ENCODE assay signal across 24 mouse cellular contexts in the genomic region with DNA sequence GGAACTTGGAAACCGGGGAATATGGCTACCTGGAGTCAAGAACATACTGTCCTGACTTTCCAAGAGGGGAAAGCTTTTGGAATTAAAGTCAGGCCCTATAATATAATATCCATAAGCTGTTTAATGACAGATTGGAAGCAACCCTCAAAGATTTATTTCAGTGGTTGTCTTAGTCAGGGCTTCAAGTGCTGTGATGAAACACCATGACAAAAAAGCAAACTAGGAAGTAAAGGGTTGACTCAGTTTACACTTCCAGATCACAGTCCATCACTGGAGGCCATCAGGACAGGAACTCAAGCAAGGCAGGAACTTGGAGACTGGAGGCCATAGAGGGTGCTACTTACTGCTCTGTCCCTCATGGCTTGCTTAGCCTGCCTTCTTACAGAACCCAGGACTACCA. TPM values are rescaled to one million over a fixed set of nuclear protein-coding genes. Genes with fewer than 3 reads are reported as not detected.
A peak's percentile ranks its signal among the peaks of the same experiment; 100 is the strongest.
DNase-seq lines count a peak whose midpoint lies in the region; ATAC-seq and TF ChIP-seq lines count a peak whose summit lies in the region.
"Had no signal": no experiment of that assay in that cellular context is flagged by ENCODE, and none has a peak within 500 bp of the region (broad histone marks: within the 10 kb centered on the region; RNA-seq: fewer than 3 reads in every experiment).

No protein-coding gene starts in this region.

- no peaks in the 10 kb centered on the region for H3K9me3 ChIP-seq in G1E (replicated peaks)
- H3K9me3 ChIP-seq in MEL (replicated peaks; ENCODE audit: insufficient read depth, low read length), result no peaks in the 10 kb centered on the region

- TF ChIP-seq CTCF in G1E (IDR thresholded peaks at IDR 0.05; ENCODE audit: low read depth, low read length) (no peak), MEL (IDR thresholded peaks at IDR 0.05 in 2 of 3, conservative IDR thresholded peaks at IDR 0.05 in 1 of 3; ENCODE audit: control insufficient read depth in 1 of 3, insufficient read depth in 1 of 3, low read depth in 2 of 3, low read length in 3 of 3, poor library complexity in 1 of 3, severe bottlenecking in 1 of 3) (no peak)

- H3K9ac ChIP-seq in MEL (ENCODE audit: control insufficient read depth, low read depth, low read length, poor library complexity, severe bottlenecking), result peak overlapping the region; percentile 65

- H3K36me3 ChIP-seq in G1E (replicated peaks) (no peaks in the 10 kb centered on the region), MEL (ENCODE audit: control insufficient read depth in 1 of 2, insufficient read depth in 2 of 2, low read length in 2 of 2) (peaks cover 0 to 52% of the 10 kb centered on the region in 2 experiments; a peak in 2 of 4 replicates)

- no peak for ATAC-seq in G1E (ENCODE audit: extremely low read depth, insufficient number of reproducible peaks, low FRiP score, poor library complexity, severe bottlenecking)
- ATAC-seq in activated CD4-positive, CD25-positive, alpha-beta regulatory T cell, adult 4 months, result no peak
- ATAC-seq: CD4-positive, CD25-positive, alpha-beta regulatory T cell, adult 4 months; Patski had no signal

- TF ChIP-seq RAD21 in MEL (IDR thresholded peaks at IDR 0.05; ENCODE audit: low read depth, low read length), result no peak

- TF ChIP-seq POLR2A in MEL (IDR thresholded peaks at IDR 0.05; ENCODE audit: control insufficient read depth in 1 of 2, insufficient read depth in 1 of 2, low read depth in 1 of 2, low read length in 2 of 2, poor library complexity in 1 of 2), result no peak

- H3K27me3 ChIP-seq in G1E (ENCODE audit: insufficient read depth, low read length) (no peaks in the 10 kb centered on the region), MEL (ENCODE audit: control insufficient read depth in 1 of 2, insufficient read depth in 2 of 2, low read length in 2 of 2) (no peaks in the 10 kb centered on the region)
- H3K27me3 ChIP-seq: CH12.LX had no signal

- peak overlapping the region; percentile 59 for H3K27ac ChIP-seq in MEL (ENCODE audit: control insufficient read depth, low read depth, low read length)

- DNase-seq in G1E (ENCODE audit: low spot score) (no peak), MEL (ENCODE audit: low read depth, low spot score) (peak; percentile 52)
- DNase-seq in gastrocnemius, postnatal 4 days (ENCODE audit: low spot score in 2 of 2), result no peak
- DNase-seq: adrenal gland, adult 2 months; adrenal gland, adult 8-10 months; adrenal gland, postnatal 10 days; adrenal gland, postnatal 14 days; adrenal gland, postnatal 25 days; adrenal gland, postnatal 36 days; B cell, adult 2 months; cerebellum, adult 11 months; cerebellum, adult 11-12 months; cerebellum, adult 18-20 months; cerebellum, adult 2 months; cerebellum, adult 8-10 months; cerebellum, adult 9-10 months had no signal

- H3K4me1 ChIP-seq in G1E (ENCODE audit: insufficient read depth, low read depth, low read length) (peaks cover 55% of the 10 kb centered on the region), MEL (ENCODE audit: control insufficient read depth in 1 of 2, insufficient read depth in 2 of 2, low read length in 2 of 2) (peaks cover 31 to 41% of the 10 kb centered on the region in 2 experiments)

- peak overlapping the region; percentile 66 for H3K4me3 ChIP-seq in G1E (ENCODE audit: low read depth, low read length)
- H3K4me3 ChIP-seq in MEL (ENCODE audit: control insufficient read depth in 1 of 2, insufficient read depth in 1 of 2, low read depth in 2 of 2, low read length in 2 of 2), result peak overlapping the region; percentile 60 to 64

- TF ChIP-seq EP300 in MEL (IDR thresholded peaks at IDR 0.05; ENCODE audit: low read depth in 1 of 2, low read length in 2 of 2), result no peak

- no peaks in the 10 kb centered on the region for H3K79me2 ChIP-seq in MEL (ENCODE audit: control insufficient read depth, insufficient read depth, low read length, poor library complexity)

TF ChIP-seq in MEL, 35 proteins besides CTCF, POLR2A, EP300 and RAD21:
- no peak for TF ChIP-seq JUND (IDR thresholded peaks at IDR 0.05; ENCODE audit: low read depth, low read length)
- no peak for TF ChIP-seq BHLHE40 (IDR thresholded peaks at IDR 0.05; ENCODE audit: borderline replicate concordance, low read depth, low read length)
- TF ChIP-seq MEF2A (IDR thresholded peaks at IDR 0.05; ENCODE audit: extremely low read depth, insufficient replicate concordance, low read depth, low read length, poor library complexity, severe bottlenecking), result no peak
- TF ChIP-seq ETS1 (IDR thresholded peaks at IDR 0.05; ENCODE audit: low read depth, low read length), result 0 out of 2 replicates have a peak, but pooled peaks have one; percentile 8
- no peak for TF ChIP-seq CHD1 (IDR thresholded peaks at IDR 0.05; ENCODE audit: low read depth, low read length)
- peak; percentile 54; the same call in 1 of the 2 replicates for TF ChIP-seq SIN3A (IDR thresholded peaks at IDR 0.05; ENCODE audit: low read length)
- TF ChIP-seq UBTF (IDR thresholded peaks at IDR 0.05; ENCODE audit: borderline replicate concordance, insufficient read depth, low read depth, low read length), result no peak
- TF ChIP-seq ZKSCAN1 (IDR thresholded peaks at IDR 0.05; ENCODE audit: low read depth, low read length), result no peak
- TF ChIP-seq KAT2A (conservative IDR thresholded peaks at IDR 0.05; ENCODE audit: low read depth, low read length), result no peak
- 0 out of 2 replicates have a peak, but pooled peaks have one; percentile 26 for TF ChIP-seq MYC (IDR thresholded peaks at IDR 0.05; ENCODE audit: low read depth, low read length)
- TF ChIP-seq TCF12 (IDR thresholded peaks at IDR 0.05; ENCODE audit: low read depth, low read length), result no peak
- TF ChIP-seq MAX (IDR thresholded peaks at IDR 0.05; ENCODE audit: low read length), result 0 out of 2 replicates have a peak, but pooled peaks have one; percentile 14
- TF ChIP-seq HCFC1 (IDR thresholded peaks at IDR 0.05; ENCODE audit: low read depth, low read length), result no peak
- TF ChIP-seq ZC3H11A (IDR thresholded peaks at IDR 0.05; ENCODE audit: low read depth, low read length), result no peak
- TF ChIP-seq ZMIZ1 (IDR thresholded peaks at IDR 0.05; ENCODE audit: low read depth, low read length), result no peak
- TF ChIP-seq GATA1 (IDR thresholded peaks at IDR 0.05; ENCODE audit: low read depth, low read length), result no peak
- no peak for TF ChIP-seq MAFK (IDR thresholded peaks at IDR 0.05; ENCODE audit: borderline replicate concordance, low read depth, low read length)
- TF ChIP-seq NRF1 (IDR thresholded peaks at IDR 0.05; ENCODE audit: insufficient read depth, low read depth, low read length, poor library complexity, severe bottlenecking), result no peak
- TF ChIP-seq MYB (IDR thresholded peaks at IDR 0.05; ENCODE audit: low read depth, low read length), result no peak
- no peak for TF ChIP-seq E2F4 (IDR thresholded peaks at IDR 0.05; ENCODE audit: borderline replicate concordance, low read depth, low read length)
- no peak for TF ChIP-seq POLR2AphosphoS5 (IDR thresholded peaks at IDR 0.05; ENCODE audit: borderline replicate concordance, low read depth, low read length)
- TF ChIP-seq MAZ (IDR thresholded peaks at IDR 0.05; ENCODE audit: low read depth, low read length), result no peak
- no peak for TF ChIP-seq SMC3 (IDR thresholded peaks at IDR 0.05; ENCODE audit: low read depth, low read length)
- TF ChIP-seq TBP (IDR thresholded peaks at IDR 0.05; ENCODE audit: low read depth, low read length), result 0 out of 2 replicates have a peak, but pooled peaks have one; percentile 25
TF ChIP-seq in MEL: peak in this region for 5.

RNA-seq across cellular contexts. Expression of gene Pdcd1lg2, which starts 27.1 kb away (rescaled TPM):
- total RNA-seq in G1E (2014; fragmentation: Nextera tagmentation), result 2.0 and 2.5 TPM in 2 replicates
- total RNA-seq in G1E (2017), result 8.8 and 10.5 TPM in 2 replicates
- 0.10 and 0.16 TPM in 2 replicates for polyA plus RNA-seq in G1E (2012)
- 1.3 and 1.7 TPM in 2 replicates for total RNA-seq in MEL (2012; rRNA removed)
- polyA plus RNA-seq in MEL (2012; ENCODE audit: insufficient read depth in 1 of 2, insufficient read length in 2 of 2, low read depth in 1 of 2, low replicate concordance in 2 of 2, missing spikeins in 1 of 2), result 1 to 10 TPM in 1 of 2 experiments, not detected in 1; 5.4 TPM
- not detected for total RNA-seq in gastrocnemius, postnatal 4 days (2021)
- 10 to 100 TPM; 17.2 to 23.0 TPM for polyA plus RNA-seq in activated CD4-positive, CD25-positive, alpha-beta regulatory T cell, adult 4 months (2017; shearing (Covaris generic))
- total RNA-seq: adrenal gland, adult 18-20 months; adrenal gland, adult 2 months; adrenal gland, adult 8-10 months; adrenal gland, postnatal 10 days; adrenal gland, postnatal 14 days; adrenal gland, postnatal 25 days; adrenal gland, postnatal 36 days; adrenal gland, postnatal 4 days; ES-E14 had no signal
- polyA plus RNA-seq: adrenal gland, adult 2 months; C2C12; cerebellum, adult 2 months had no signal
